Mouse (Mus musculus): ENCODE measurements around the gene Cyth2. TPM values are rescaled to one million over a fixed set of nuclear protein-coding genes. Genes with fewer than 3 reads are reported as not detected.

The Cyth2 gene
- polyA plus RNA-seq, 1 experiment from 2014 or later: 90.1 TPM

- H3K4me1 ChIP-seq: peaks cover 26% of the 10 kb centered on the region
- H3K27ac ChIP-seq (replicated peaks): no peak overlapping the region
- peak overlapping the region; percentile 69 for H3K4me2 ChIP-seq
- no peak for ATAC-seq (ENCODE audit: extremely low read depth, insufficient number of reproducible peaks, low FRiP score, low TSS enrichment)
- peaks cover 23% of the 10 kb centered on the region for H3K36me3 ChIP-seq
- H3K9me3 ChIP-seq: no peaks in the 10 kb centered on the region
- H3K27me3 ChIP-seq (replicated peaks): peaks cover 60% of the 10 kb centered on the region
- H3K9ac ChIP-seq: peak overlapping the region; percentile 75; the same call in 1 of the 2 replicates
- H3K4me3 ChIP-seq: peak overlapping the region; percentile 54
- WGBS: 7% methylated on average over 30 of the region's 30 CpGs
Observed at GRCm38 (mm10) chr7:45832428-45832827, 18.0 kb upstream of the Cyth2 start.

DNA sequence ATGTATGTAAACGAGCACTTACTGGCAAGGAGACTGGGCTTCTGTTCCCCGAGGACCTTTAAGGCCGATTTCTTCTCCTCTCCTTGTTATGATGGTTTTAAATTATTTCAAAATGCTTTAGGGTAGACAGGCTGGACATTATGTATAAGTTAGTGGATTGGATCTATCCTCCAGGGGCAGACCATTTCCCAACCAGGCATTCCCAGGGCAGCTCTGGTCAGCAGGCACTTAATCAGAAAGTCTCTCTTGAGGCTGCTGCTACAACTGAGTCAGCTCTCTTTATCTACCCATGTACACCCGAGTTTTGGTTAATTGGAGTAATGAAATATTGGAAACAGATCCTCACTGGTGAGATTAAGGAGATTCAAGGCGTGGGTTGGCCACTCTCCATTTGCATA, 16.7 kb upstream of the Cyth2 start:
- H3K4me3 ChIP-seq: peak overlapping the region; percentile 95
- no peak overlapping the region for H3K27ac ChIP-seq (replicated peaks)
- peaks cover 51% of the 10 kb centered on the region for H3K27me3 ChIP-seq (replicated peaks)
- peaks cover 36% of the 10 kb centered on the region for H3K36me3 ChIP-seq
- peaks cover 26% of the 10 kb centered on the region for H3K4me1 ChIP-seq
- no peak for ATAC-seq (ENCODE audit: extremely low read depth, insufficient number of reproducible peaks, low FRiP score, low TSS enrichment)
- H3K9me3 ChIP-seq: no peaks in the 10 kb centered on the region
- H3K4me2 ChIP-seq: peak overlapping the region; percentile 91
- peak overlapping the region; percentile 89 for H3K9ac ChIP-seq
- 17% methylated on average over 5 of the region's 5 CpGs for WGBS

DNA sequence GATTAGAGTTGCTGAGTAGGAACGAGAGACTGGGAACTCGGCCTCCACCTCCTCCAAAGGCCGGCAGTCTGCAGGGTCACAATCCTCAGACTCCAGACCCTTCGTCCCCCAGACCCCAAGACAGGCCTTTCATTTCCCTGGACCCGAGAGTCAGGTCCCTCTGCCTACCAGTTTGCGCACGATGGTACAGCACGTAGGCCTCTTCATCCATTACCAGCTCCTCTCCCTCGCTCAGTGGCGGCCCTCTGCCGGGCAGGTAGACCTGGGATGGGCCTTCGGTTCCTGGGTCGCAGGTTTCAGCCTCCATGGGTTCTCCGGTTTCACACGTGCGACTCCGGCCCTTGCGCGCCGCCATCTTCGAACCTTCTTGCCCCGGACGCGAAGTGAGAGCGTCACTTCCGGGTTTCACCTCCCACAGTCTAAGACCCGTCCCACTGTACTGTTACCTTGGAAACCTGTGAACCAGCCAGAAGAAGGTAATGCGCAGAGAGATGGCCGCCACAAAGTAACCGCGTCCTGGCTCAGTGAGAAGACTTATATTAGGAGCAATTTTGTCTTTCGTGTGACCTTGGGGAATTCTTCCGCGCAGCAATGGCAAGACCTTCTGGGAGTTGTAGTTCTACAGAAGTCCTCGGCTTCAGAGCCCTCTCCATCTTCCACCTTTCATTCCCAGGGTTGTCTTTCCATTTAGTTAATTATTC, 16.2 kb upstream of the Cyth2 start, which contains the start of gene Grwd1:
Gene Grwd1 (minus strand): TSS at position 518 of the 701 bp plus-strand sequence.
- H3K9me3 ChIP-seq: no peaks in the 10 kb centered on the region
- ATAC-seq (ENCODE audit: extremely low read depth, insufficient number of reproducible peaks, low FRiP score, low TSS enrichment): peak; percentile 31; the same call in 1 of the 2 replicates
- peak within 1 kb of the TSS; percentile 66; the same call in 1 of the 2 replicates for H3K27ac ChIP-seq (replicated peaks)
- peak within 1 kb of the TSS; percentile 91 for H3K4me2 ChIP-seq
- H3K9ac ChIP-seq: peak within 1 kb of the TSS; percentile 89
- WGBS: under 1% methylated on average over 35 of the region's 35 CpGs
- peak within 1 kb of the TSS; percentile 95 for H3K4me3 ChIP-seq
- peaks cover 46% of the 10 kb centered on the region for H3K27me3 ChIP-seq (replicated peaks)
- H3K36me3 ChIP-seq: peaks cover 41% of the 10 kb centered on the region
- H3K4me1 ChIP-seq: peaks cover 26% of the 10 kb centered on the region

DNA sequence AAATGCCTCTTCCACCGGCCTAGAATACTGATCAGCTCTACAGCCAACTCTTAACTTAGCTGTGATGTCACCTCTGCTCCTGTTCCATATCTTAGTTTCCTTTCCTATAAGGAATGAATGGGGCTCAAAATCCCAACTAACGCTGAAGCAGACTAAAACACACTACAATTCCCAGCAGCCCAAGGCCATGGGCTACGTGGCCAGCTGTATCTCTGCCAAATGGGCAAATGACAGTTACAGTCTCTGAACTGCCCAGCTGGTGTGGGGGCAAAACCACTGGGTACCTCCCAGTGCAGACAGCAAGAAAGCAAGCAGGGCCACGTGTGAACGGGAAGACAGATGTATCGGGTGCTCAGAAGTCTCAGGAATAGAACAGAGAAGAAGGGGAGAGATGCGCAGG, 12.2 kb upstream of the Cyth2 start:
- ATAC-seq (ENCODE audit: extremely low read depth, insufficient number of reproducible peaks, low FRiP score, low TSS enrichment): no peak
- Histone ChIP-seq H3K27me3 (replicated peaks) (peaks cover 7% of the 10 kb centered on the region), H3K27ac (replicated peaks) (no peak overlapping the region), H3K4me2 (no peak overlapping the region), H3K9ac (no peak overlapping the region), H3K4me1 (peaks cover 11% of the 10 kb centered on the region), H3K9me3 (no peaks in the 10 kb centered on the region), H3K4me3 (no peak overlapping the region), H3K36me3 (peaks cover 73% of the 10 kb centered on the region)
- 84% methylated on average over 7 of the region's 7 CpGs for WGBS

GRCm38 (mm10) chr7:45824598-45824997, 10.2 kb upstream of the Cyth2 start, which contains the start of gene Kcnj14:
TSS of gene Kcnj14 (minus strand) at chr7:45824782.
- whole genome bisulfite sequencing: 55% methylated on average over 7 of the region's 7 CpGs
- peaks cover 13% of the 10 kb centered on the region for H3K27me3 ChIP-seq (replicated peaks)
- H3K4me2 ChIP-seq: no peak within 1 kb of the TSS

DNA sequence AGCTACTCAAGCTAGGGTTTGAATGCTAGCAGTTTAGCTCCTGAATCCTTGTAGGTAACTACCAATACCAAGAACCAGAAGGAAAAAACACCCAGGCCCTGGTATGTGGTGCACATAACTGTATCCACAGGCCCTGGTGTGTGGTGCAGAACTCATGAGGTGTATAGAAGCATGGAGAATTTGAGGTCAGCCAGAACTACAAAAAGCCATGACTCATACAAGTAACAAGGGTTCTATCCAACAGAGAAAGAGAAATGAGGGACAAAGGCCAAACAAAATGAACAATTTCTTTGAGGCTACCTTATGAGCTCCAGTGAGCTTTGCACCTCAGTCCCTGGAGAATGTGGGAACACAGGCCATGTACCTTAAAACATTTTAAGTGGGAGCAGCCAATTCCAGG, 6.5 kb upstream of the Cyth2 start:
- Histone ChIP-seq H3K9ac (no peak overlapping the region), H3K4me3 (no peak overlapping the region), H3K27me3 (replicated peaks) (peaks cover 26% of the 10 kb centered on the region), H3K4me1 (no peaks in the 10 kb centered on the region), H3K9me3 (no peaks in the 10 kb centered on the region), H3K4me2 (no peak overlapping the region), H3K27ac (replicated peaks) (no peak overlapping the region), H3K36me3 (peaks cover 35% of the 10 kb centered on the region)
- ATAC-seq (ENCODE audit: extremely low read depth, insufficient number of reproducible peaks, low FRiP score, low TSS enrichment): no peak

More at GRCm38 (mm10) chr7:45824598-45824997, 10.2 kb upstream of the Cyth2 start, which contains the start of gene Kcnj14:
- Histone ChIP-seq H3K36me3 (peaks cover 72% of the 10 kb centered on the region), H3K9ac (0 out of 2 replicates have a peak within 1 kb of the TSS, but pooled peaks have one; percentile 40), H3K4me3 (no peak within 1 kb of the TSS), H3K27ac (replicated peaks) (no peak within 1 kb of the TSS), H3K9me3 (no peaks in the 10 kb centered on the region), H3K4me1 (peaks cover 1% of the 10 kb centered on the region)
- no peak for ATAC-seq (ENCODE audit: extremely low read depth, insufficient number of reproducible peaks, low FRiP score, low TSS enrichment)

DNA sequence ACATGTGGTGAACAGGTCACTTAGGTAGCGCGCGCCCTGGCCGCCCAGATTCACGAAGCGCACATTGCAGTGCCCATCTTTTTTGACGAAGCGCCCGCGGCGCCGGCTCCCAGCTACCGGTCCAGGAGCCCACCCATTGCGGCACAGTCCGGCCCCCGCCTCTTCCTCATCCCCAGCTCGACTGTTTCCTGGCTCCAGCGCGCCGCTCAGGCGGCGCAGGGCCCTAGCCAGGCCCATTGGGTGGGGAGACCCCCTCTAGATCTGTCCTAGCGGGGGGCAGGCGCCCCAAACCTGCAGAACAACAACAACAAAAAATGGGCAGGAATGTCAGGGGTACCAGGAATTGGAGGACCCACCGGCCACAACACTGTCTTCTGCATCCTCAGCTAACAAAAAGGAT, 5.5 kb upstream of the Cyth2 start:
- H3K4me2 ChIP-seq: peak overlapping the region; percentile 53
- H3K4me1 ChIP-seq: peaks cover 8% of the 10 kb centered on the region
- H3K27me3 ChIP-seq (replicated peaks): peaks cover 26% of the 10 kb centered on the region
- WGBS: 11% methylated on average over 25 of the region's 25 CpGs
- H3K4me3 ChIP-seq: peak overlapping the region; percentile 32
- peaks cover 24% of the 10 kb centered on the region for H3K36me3 ChIP-seq
- H3K9me3 ChIP-seq: no peaks in the 10 kb centered on the region
- H3K9ac ChIP-seq: peak overlapping the region; percentile 21; the same call in 1 of the 2 replicates
- H3K27ac ChIP-seq (replicated peaks): no peak overlapping the region
- no peak for ATAC-seq (ENCODE audit: extremely low read depth, insufficient number of reproducible peaks, low FRiP score, low TSS enrichment)

GRCm38 (mm10) chr7:45815984-45816351, 1.6 kb upstream of the Cyth2 start:
- no peak for ATAC-seq (ENCODE audit: extremely low read depth, insufficient number of reproducible peaks, low FRiP score, low TSS enrichment)
- no peak overlapping the region for H3K9ac ChIP-seq

DNA sequence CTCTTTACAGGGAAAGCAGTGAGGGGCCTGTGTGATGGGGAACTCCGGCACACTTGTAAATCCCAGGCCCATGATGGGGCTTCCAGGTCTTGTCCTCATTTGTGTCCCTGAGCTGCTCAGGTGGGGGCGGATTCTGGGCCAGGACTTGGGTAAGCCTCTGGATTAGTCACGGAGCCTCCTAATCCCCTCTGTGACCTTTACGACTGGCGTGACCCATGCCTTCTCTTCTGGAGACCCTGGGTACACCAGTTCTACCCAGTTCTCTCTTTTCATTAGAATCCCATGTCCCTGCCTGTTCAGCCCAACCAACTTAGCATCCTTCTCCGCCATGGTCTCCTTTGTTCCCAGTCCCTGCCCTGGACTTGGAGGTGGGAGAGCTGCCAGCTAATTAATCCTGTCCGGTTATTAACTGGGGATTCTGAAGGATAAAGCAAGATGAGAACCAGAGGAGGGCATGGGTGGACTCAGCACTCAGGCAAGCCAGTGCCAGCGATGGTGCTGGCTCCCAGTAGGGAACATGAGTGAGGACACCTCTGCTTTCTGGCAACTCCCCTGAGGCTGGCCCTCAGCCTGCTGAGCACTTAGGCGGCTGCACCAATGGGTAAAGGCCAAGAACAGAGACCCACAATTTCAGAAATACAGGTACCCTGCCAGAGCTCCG, 1.1 kb upstream of the Cyth2 start:
- Histone ChIP-seq H3K36me3 (peaks cover 25% of the 10 kb centered on the region), H3K9ac (peak overlapping the region; percentile 60; the same call in 1 of the 2 replicates), H3K27me3 (replicated peaks) (peaks cover 22% of the 10 kb centered on the region), H3K9me3 (no peaks in the 10 kb centered on the region), H3K4me3 (no peak overlapping the region), H3K27ac (replicated peaks) (no peak overlapping the region), H3K4me2 (peak overlapping the region; percentile 67; the same call in 1 of the 2 replicates), H3K4me1 (peaks cover 29% of the 10 kb centered on the region)
- 64% methylated on average over 10 of the region's 10 CpGs for WGBS
- no peak for ATAC-seq (ENCODE audit: extremely low read depth, insufficient number of reproducible peaks, low FRiP score, low TSS enrichment)

More at GRCm38 (mm10) chr7:45815984-45816351, 1.6 kb upstream of the Cyth2 start:
- H3K4me3 ChIP-seq: no peak overlapping the region
- 60% methylated on average over 2 of the region's 2 CpGs for WGBS
- no peaks in the 10 kb centered on the region for H3K9me3 ChIP-seq
- peaks cover 26% of the 10 kb centered on the region for H3K27me3 ChIP-seq (replicated peaks)
- H3K36me3 ChIP-seq: peaks cover 20% of the 10 kb centered on the region
- no peak overlapping the region for H3K27ac ChIP-seq (replicated peaks)
- H3K4me2 ChIP-seq: no peak overlapping the region
- peaks cover 29% of the 10 kb centered on the region for H3K4me1 ChIP-seq

DNA sequence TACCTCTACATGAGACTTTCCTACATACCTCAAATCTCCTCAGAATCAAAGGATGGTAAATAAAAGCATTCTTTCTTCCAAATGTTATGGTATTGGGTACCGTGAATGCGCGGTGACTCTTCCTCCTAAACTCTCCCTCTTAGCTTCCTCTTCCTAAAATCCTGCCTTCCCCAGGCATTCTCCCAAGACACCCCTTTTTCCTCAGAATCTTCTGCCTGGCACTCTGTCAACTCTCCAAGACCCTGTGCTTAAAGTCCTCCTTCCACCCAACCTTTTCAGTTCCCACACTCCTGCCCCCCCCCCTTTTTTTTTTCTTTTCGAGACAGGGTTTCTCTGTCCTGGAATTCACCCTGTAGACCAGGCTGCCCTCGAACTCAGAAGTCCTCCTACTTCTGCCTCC, 460 bp upstream of the Cyth2 start:
- peaks cover 15% of the 10 kb centered on the region for H3K27me3 ChIP-seq (replicated peaks)
- peaks cover 31% of the 10 kb centered on the region for H3K4me1 ChIP-seq
- 8% methylated on average over 5 of the region's 5 CpGs for WGBS
- H3K9me3 ChIP-seq: no peaks in the 10 kb centered on the region
- H3K9ac ChIP-seq: peak overlapping the region; percentile 60; the same call in 1 of the 2 replicates
- H3K4me2 ChIP-seq: peak overlapping the region; percentile 67
- no peak overlapping the region for H3K27ac ChIP-seq (replicated peaks)
- H3K36me3 ChIP-seq: peaks cover 31% of the 10 kb centered on the region
- no peak for ATAC-seq (ENCODE audit: extremely low read depth, insufficient number of reproducible peaks, low FRiP score, low TSS enrichment)
- H3K4me3 ChIP-seq: peak overlapping the region; percentile 33

GRCm38 (mm10) chr7:45812921-45813320, 1.5 kb downstream of the Cyth2 start:
- 80% methylated on average over 8 of the region's 8 CpGs for WGBS
- ATAC-seq (ENCODE audit: extremely low read depth, insufficient number of reproducible peaks, low FRiP score, low TSS enrichment): no peak
- Histone ChIP-seq H3K27me3 (replicated peaks) (no peaks in the 10 kb centered on the region), H3K27ac (replicated peaks) (peak overlapping the region; percentile 100; the same call in 1 of the 2 replicates), H3K4me2 (peak overlapping the region; percentile 81), H3K9ac (peak overlapping the region; percentile 100), H3K4me3 (peak overlapping the region; percentile 92), H3K4me1 (peaks cover 39% of the 10 kb centered on the region), H3K9me3 (no peaks in the 10 kb centered on the region), H3K36me3 (peaks cover 51% of the 10 kb centered on the region)
